Mouse (Mus musculus): ENCODE measurements around the gene Carmil1.
A peak's percentile ranks its signal among the peaks of the same experiment; 100 is the strongest.

Gene Carmil1

GRCm38 (mm10) chr13:24100516-24101094, 180.0 kb downstream of the Carmil1 start:
- no peak for DNase-seq

GRCm38 (mm10) chr13:24096573-24096972, 184.0 kb downstream of the Carmil1 start:
- DNase-seq, result no peak

DNA sequence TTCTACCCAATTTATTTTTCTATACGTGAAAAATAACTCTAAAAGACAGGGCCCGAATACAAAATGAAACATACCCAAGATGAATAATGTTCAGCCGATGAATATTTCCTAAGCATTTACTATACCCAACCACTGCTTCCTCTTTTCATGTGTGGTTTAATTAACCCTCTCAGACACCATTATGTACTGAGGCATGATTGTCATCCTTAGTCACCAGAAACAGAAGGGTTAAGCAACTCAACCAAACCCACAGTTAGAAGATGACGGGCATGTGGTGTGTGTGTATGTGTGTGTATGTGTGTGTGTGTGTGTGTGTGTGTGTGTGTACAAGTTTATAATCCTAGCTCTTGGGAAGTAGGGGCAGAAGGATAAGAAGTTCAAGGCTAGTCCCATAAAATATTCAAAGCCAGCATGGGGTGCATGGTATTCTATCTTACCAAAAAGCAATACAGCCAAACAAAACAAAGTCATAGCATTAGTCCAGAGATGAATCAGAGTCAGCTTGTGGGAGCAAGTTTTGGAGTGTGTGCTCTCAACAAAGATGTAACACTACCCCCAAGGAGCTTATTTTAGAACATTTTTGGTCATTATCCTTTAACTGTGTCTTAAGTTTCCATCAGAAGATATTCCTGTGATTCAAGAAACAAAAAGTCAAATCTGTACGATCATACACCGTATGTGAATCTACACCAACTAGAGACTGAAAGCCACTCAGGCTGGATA, 185.6 kb downstream of the Carmil1 start:
- DNase-seq, result no peak

GRCm38 (mm10) chr13:24093108-24093507, 187.5 kb downstream of the Carmil1 start:
- no peak for DNase-seq

DNA sequence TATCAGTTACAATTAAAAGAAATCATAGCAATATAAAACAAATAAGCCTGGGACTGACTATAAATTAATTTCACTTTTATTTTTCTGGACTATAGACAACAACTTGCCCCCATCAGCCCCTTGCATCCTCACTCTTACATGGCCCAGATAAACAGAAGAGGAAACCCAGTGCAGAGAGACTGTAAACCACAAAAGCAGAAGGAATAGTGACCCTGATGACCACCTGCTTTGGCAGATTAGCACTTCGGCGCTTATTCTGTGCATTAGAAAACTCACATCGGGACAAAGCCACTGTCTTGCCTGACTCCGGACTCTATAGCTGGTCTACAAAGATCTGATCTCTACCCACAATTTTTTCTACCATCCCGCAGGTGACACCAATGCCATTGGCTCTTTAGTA, 188.5 kb downstream of the Carmil1 start:
- DNase-seq, result no peak

DNA sequence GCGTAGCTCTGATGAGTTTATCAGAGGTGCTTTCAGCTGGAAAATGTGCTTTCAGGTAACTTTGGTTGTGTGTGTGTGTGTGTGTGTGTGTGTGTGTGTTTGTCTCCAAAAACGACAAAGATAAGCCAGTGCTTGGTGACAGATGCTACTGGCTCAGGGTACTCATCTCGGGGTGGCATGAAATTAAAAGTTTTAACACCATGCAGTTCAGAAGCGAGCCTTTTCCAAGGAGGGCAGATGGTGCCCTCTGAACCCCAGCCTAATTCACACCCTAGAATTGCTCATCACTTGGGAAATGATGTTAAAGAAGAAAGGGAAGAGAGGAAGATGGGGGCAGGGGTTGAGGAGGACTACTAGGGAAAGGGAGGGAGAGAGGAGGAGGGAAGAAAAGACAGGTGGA, 198.4 kb downstream of the Carmil1 start:
- DNase-seq, result no peak

- no peak for DNase-seq
Measured at GRCm38 (mm10) chr13:24081698-24082097, 198.9 kb downstream of the Carmil1 start.

DNA sequence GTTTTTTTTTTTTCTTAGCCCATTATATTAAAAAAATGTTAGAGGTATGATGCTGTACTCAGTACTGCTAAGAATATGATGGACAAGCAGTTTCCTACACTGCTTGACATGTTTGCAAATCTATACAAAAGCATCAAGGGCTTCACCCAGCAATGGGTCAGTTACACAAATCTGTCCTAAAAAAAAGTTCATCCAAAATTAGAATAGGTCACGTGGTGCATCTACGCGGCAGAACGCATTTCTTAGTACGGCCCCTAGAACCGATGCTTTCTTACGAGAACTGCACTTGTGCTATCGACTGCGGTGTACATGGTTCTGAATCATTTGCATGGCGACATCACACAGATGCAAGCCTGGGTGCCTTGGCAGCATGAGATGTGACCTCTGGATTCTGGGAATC, 208.0 kb downstream of the Carmil1 start:
- no peak for DNase-seq

DNA sequence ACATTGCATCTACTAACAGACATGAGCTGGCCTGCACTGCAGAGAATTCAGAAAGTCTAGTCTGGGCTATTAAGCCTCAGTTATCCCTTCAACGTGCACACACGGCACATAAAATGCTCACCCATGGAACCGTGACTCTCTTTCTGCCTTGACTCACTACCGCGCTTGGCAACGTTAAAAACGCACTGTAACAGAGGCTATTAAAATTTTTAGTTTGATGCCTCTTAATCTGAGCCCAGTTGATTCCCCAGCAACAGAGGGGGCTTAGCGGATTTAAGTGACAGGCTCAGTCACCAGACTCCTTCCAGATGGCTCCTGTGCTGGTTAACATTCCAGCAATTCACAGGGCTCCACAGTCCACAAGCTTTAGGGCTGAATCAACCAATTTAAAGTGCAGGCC, 213.0 kb downstream of the Carmil1 start:
- no peak for DNase-seq

GRCm38 (mm10) chr13:24065536-24065935, 215.1 kb downstream of the Carmil1 start:
- DNase-seq, result no peak

DNA sequence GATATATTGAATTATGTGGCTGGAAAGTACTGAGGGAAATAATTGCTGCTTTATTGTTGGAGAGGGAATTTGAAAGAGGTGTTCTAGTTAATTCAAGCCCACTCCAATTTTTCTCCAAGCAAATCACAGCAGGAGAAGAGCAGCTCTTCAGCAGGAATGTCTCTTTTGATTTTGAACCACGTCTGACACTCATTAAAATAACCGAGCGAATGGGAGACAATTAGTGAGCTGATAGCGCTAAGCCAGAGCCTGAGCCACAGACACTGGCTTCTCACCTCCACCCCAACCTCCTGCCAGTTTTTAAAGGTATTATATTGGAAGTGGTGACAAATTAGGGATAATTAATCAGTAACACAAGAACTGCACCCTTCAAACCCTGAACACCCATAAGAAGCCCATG, 217.8 kb downstream of the Carmil1 start:
- DNase-seq, result no peak

GRCm38 (mm10) chr13:24055072-24055869, 225.3 kb downstream of the Carmil1 start:
- DNase-seq, result no peak

- no peak for DNase-seq
Measured at GRCm38 (mm10) chr13:24051496-24051895, 229.1 kb downstream of the Carmil1 start.

- no peak for DNase-seq
Measured at GRCm38 (mm10) chr13:24050330-24050729, 230.3 kb downstream of the Carmil1 start.

DNA sequence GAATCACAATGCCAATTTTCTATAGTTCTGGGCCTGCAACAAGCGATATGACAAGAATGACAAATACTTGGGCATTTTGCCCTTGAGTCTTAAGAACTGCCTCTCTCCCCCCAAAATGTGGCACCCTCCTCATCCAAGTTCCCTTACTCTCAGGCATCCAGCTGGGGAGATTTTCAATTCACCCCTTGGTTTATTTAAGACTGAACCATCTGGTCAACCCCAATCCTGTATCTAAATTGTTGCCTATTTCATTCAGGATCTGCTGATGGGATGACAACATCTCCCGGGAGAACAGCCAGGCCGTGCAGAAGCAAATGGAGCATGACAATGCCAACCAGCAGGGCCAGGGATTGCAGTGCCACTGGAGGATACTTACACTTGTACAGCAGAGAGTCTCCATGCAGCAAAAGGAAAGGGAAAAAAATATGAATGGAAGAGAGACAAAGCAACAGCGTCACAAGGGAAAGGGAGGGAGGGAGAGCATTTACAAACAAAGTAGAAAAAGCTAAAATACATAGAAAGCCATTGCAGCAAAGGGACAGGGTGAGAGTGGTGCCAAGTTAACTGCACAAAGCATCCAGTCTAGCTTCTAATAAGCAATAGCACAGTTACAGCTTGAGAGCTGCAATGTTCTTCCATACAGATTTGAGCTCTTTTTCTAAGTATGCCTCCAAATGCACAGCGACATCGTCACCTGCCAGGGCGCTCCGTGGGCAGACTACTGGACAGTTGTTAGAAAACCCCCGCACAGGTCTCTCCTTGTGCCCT, 231.1 kb downstream of the Carmil1 start:
- peak; percentile 18 for DNase-seq

GRCm38 (mm10) chr13:24048611-24049010, 232.0 kb downstream of the Carmil1 start:
- no peak for DNase-seq

DNA sequence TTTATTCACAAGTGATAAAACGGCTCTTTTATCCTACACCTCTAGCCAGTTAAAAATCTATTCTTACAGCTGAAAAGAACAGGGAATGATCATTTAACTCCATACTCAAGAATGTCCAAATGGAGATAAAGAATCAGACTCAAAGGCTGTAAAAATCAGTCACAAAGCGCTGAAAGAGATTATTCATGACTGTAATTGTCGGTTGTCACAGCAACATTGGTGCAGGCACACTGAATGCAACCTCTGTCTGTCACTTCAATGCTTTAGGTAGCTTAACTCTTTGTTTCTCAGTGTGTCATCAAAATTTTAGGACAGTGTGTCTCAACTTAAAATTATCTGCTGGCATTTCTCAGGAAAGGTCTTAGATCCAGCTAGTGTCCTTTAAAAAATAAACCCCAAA, 235.3 kb downstream of the Carmil1 start:
- DNase-seq, result no peak

GRCm38 (mm10) chr13:24040221-24040620, 240.4 kb downstream of the Carmil1 start:
- no peak for DNase-seq

DNA sequence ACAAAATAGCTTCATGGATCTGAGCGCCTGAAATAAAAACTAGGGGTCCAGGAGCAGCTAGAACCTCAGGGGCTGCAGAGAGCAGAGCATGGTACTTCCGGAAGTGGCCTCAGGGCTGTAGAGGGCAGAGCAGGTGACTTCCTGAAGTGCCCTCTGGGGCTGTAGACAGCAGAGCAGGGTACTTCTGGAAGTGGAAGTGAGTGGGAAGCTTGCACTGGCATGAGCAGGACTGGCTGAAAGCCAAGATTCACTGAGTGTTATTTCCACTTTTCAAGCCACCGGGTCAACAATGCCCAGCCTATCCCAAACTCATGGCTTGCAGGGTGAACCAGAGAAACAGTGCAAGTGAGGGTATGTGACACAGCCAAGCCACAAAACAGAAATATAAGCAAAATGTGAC, 243.1 kb downstream of the Carmil1 start:
- DNase-seq, result peak; percentile 59

GRCm38 (mm10) chr13:24036150-24036549, 244.4 kb downstream of the Carmil1 start:
- no peak for DNase-seq

DNA sequence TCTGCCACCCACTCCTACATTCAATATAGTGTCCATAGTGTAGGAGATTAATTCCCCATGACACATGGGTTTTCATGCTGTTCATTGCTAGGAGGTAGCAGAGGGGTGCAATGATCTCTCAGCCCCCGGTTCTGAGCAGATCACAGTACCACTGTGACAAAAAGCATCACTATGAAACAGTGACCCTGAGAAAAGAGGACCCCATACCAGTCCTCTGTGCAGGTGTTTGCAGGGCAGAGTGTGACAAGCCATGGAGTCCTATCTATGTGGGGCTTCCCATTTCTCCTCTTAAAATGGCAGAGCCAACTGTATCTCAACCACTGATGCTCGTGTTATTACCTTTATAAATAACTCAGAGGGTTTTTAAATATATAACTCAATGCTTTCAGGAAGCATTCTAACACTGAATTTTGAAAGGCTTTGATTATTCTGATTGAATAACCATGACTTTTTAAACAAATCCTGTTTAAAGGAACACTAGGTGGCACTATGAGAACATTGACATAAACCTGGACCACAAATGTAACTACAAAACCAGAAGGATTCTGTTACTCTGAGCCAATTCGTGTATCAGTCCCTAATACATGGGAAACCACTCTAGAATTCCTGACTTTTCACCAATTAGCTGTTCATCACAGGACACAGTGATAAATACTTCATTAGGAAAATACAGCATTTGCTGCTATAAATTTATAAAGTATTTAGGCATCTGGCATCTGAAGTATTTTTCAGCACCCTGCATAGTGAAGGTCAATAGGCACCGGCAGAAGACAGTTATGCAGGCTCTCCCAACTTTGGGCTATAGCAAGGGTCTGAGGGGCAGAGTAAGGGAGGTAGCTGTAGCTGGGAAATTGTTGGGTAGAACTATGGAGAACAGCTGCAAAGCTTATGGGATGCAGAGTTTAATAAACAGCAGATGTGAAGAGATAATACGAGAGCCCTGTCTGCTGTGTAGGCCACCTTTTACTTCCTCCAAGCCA, 253.1 kb downstream of the Carmil1 start:
- no peak for DNase-seq

GRCm38 (mm10) chr13:24018515-24018914, 262.1 kb downstream of the Carmil1 start:
- no peak for DNase-seq

All from lung, postnatal 14 days (tissue).